Mouse (Mus musculus) kidney, adult 2 months (tissue): Measurements from ENCODE around the gene Fra10ac1.

Experiments
- CTCF ChIP-seq: fragments of 200-500 bp; conservative IDR thresholded peaks from 2 replicates; pipeline ENCODE4 v1.5.1; 2011; ENCODE audit warnings: low read depth, mild to moderate bottlenecking, control low read depth, low read length, moderate library complexity, mixed read lengths; ENCODE audit not compliant: insufficient read depth, insufficient read length
- POLR2A ChIP-seq: fragments of 200-500 bp; IDR thresholded peaks from one replicate; pipeline ENCODE4 v1.6.1; 2011; ENCODE audit warnings: low read depth, low read length, control low read depth

DNA sequence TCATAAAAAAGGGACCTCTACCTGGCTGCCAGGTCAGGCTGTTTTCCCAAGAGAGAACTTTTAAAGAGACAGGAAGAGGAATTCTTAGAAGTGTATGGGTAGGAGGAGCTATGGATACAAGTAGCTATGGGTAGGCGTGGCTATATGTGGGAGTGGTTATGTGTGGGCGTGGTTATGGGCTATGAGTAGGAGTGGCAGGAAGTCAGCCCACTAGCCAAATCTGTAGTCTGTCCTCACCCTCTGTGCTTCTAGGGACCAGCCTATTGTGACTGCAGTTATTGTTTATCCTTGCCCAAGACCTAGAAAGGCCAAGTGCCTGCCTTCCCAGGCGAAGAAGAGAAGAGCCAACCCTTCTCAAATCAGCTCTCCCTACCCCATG lies 13.9 kb upstream of the Fra10ac1 start:
- TF ChIP-seq CTCF = no peak
- no peak for TF ChIP-seq POLR2A
